Mouse (Mus musculus): ENCODE results near the gene Etnk1.

Etnk1 gene

GRCm38 (mm10) chr6:143219347-143219746 is 52.3 kb downstream of the Etnk1 start:
- no peak for DNase-seq (ENCODE audit: low spot score)

DNA sequence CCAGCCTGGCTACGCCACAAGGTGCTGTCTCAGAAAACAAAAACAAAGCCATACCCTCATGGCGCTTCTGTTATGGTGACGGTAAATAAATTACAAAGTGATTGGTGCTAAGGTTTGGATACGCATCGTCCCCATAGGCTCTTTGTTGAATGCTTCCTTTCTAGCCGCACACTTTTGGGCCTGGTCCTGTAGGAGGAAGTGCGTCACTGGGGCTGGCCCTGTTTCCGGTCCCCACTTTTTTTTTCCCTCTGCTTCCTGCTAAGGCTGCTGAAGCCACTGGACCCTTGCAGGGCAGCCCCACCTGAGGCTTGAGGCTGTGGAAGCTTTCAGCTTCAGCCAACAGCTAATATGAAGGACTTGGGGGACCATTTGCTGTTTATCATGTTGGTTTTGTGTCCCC is 54.2 kb downstream of the Etnk1 start:
- DNase-seq (ENCODE audit: low spot score), result no peak

DNA sequence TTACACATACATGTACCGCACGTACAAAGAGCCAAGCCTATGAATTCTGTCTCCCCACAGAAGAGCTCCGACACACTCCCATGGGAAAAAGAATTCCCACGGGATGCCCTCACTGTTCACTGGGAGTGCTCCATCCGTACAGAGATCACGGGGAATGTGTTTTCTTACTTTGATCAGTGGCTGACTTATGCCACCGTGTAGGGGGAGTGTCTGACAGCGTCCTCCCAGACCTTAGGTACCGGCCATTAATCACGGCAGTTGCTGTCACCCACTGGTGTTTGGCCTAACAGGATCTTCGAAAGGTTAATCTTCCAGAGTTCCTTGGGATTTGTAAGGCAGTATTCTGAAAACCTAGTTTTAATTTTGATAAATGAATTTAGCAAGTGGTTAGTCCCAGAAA is 57.0 kb downstream of the Etnk1 start:
- no peak for DNase-seq (ENCODE audit: low spot score)

DNA sequence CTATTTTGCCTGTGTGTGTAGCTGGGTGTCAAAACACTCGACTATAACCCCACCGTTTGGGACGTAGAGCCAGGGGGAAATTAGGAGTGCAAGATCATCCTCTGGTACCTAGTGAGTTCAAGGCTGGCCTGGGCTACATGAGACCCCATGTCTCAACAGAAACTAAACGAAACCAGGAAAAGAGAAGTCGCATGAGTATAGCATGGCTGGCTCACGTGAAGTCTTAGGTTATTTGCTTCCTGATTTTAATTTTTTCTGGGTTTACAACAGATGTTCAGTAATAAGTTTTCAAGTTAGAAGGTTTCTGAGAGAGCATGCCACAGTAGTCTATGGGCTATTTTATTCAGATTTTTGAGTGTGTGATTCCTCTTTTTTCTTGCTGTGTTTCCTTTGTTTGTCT is 57.9 kb downstream of the Etnk1 start:
- no peak for DNase-seq (ENCODE audit: low spot score)

DNA sequence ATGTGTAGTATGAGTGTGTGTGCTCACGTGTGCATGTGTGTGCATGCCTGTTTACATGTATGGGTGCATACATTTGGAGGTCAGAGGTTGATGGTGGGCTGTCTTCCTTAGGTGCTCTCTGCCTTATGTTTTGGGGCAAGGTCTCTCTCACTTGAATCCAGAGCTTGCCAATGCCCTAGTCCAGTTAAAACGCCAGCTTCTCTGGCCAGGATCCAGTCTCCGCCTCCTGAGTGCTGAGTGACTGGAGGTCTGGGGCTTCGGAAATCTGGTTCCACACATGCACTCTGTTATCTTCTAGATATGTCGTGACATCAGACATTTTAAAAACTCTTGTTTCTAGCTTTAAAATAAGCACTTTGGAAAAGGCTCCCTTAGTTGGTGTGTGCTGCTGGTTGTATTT is 61.7 kb downstream of the Etnk1 start:
- no peak for DNase-seq (ENCODE audit: low spot score)

- DNase-seq (ENCODE audit: low spot score), result no peak
Measured at GRCm38 (mm10) chr6:143229906-143230305, 62.9 kb downstream of the Etnk1 start.

- DNase-seq (ENCODE audit: low spot score), result no peak
Measured at GRCm38 (mm10) chr6:143230888-143231287, 63.9 kb downstream of the Etnk1 start.

GRCm38 (mm10) chr6:143232718-143233117 is 65.7 kb downstream of the Etnk1 start:
- no peak for DNase-seq (ENCODE audit: low spot score)

GRCm38 (mm10) chr6:143234868-143235267 is 67.8 kb downstream of the Etnk1 start:
- DNase-seq (ENCODE audit: low spot score), result no peak

GRCm38 (mm10) chr6:143239362-143240074 is 72.5 kb downstream of the Etnk1 start:
- no peak for DNase-seq (ENCODE audit: low spot score)

DNA sequence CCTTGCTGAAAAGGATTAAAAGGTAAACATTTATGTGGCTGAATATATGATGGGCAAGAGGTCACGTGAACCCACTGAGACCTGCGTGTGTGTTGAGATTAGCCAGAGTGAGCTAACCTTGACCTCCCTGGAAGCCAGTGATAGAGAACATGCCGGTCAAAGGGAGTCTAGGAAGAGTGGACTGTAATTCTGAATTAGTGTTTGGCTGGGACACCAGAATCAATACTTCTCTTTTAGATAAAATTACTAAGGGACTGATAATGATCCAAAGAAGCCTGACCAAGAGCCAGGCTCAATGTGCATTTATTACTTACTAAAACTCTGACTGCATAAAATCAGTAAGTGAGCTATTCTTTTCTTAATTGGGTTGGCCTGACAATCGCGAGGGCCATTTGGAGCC is 76.2 kb downstream of the Etnk1 start:
- DNase-seq (ENCODE audit: low spot score), result no peak

- DNase-seq (ENCODE audit: low spot score), result no peak
Measured at GRCm38 (mm10) chr6:143257921-143258320, 90.9 kb downstream of the Etnk1 start.

DNA sequence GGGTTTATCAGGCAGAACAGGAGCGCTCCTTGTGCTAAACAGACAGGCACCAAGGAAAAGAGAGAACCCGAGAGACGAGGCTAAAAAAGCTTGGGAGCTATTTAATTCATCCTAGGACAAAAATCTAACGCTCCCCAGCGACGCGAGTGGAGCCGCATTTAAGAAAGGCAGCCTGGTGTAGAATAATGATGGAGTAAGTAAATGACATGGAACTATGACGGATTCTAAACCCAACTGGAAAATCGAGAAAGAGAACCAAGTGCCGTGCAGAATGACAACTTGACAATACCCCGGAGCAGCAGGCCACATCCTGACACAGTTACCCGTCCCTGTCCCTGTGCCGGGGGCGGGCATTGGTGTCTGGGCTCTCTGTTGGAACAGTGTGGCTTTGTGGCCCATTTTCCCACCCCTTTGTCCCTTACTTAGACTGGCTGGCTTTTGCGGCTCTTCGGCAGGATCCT is 92.2 kb downstream of the Etnk1 start:
- DNase-seq (ENCODE audit: low spot score), result no peak

DNA sequence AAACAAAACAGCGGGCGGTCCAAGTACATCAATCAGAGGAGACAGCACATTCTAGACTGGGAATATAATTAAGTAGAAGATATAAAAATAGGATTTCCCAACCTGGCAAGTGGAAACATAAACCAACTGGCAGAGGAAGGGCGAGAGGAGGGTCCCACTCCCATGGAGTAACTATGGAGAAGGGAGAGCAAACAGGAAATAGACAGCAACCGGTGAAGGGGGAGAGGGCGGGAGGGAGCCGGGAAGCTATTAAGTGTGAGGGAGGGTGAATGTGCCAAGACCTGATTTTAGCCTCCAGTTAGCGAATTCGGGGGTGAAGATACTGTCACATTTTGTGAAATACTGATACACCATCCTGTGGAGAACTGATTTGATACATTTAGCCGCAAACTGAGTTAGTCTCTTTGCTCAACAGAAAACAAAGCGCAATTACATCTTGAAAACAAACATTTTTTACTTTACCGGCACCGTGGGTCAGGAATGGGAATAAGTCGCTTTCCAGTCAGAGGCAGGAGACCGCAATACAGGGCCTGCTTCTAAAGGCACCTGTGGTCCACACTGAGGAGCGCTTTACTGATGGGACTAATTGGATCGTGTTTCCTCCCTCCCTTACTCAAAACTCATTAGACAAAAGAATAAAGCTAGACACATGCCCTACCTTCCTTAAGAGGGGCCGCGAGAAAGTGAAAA is 93.0 kb downstream of the Etnk1 start:
- no peak for DNase-seq (ENCODE audit: low spot score)

DNA sequence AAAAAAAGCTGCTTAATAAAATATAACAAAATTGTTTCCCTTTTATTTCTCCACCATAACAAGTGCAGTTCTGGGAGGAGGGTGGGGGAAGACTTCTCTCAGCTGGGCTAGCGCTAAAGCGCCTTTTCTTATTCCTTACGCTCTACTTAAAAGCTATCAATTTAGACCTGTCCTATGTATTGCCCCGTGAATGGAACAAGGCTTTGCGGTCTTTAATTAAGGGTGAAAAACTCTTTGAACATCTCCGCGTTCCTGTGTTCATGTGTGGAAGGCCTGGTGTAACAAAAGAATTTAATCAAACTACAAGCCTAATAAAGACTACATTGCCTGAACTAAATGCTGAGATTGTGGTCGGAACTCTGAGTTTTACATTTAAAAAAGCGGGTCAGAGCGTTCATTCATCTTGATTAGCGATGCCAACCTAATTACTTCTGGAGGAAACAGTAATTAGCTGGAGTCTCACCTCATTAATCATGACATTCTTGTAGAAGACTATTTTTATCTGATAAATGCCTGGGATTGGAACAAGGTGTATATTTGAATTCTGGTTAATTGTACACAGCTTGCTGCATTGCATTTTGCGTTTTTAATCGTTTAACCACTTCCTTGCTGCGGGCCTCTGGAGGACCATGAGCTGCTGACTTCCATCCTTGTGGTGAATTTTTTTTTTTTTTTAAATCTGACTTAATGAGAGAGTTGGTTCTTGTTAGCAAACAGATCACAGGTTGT is 93.7 kb downstream of the Etnk1 start:
- DNase-seq (ENCODE audit: low spot score), result no peak

- DNase-seq (ENCODE audit: low spot score), result no peak
Measured at GRCm38 (mm10) chr6:143261289-143261665, 94.3 kb downstream of the Etnk1 start.

DNA sequence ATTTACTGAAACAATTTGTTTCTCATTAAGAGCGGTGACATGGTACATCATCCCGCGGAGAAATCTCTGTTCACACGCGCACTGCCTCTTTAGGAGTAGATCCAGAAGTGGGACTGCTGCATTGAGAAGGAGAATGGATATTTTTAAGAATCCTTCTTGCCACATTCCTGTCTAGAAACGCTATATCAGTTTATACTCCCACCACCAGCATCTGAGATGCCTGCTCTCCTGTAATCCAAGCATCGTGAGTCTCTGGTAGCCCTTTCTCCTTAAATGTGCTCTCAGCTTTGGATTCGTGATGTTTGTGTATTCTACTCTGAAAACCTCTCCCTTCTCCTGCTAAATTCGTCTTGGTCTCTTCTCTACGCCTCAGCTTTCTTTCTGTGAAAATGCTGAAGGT is 98.5 kb downstream of the Etnk1 start:
- no peak for DNase-seq (ENCODE audit: low spot score)

- DNase-seq (ENCODE audit: low spot score), result no peak
Measured at GRCm38 (mm10) chr6:143279222-143279621, 112.2 kb downstream of the Etnk1 start.
